Mouse (Mus musculus): ENCODE data around the gene Orai2. TPM values are rescaled to one million over a fixed set of nuclear protein-coding genes. Genes with fewer than 3 reads are reported as not detected.
"Not testable (repeated sequence)": the region's sequence is repeated elsewhere in the genome, so short reads cannot be mapped to it uniquely, and the experiment has no call there.

Orai2 gene
- polyA plus RNA-seq (2012; rRNA removed): 58.3 and 62.3 TPM in 2 replicates

DNA sequence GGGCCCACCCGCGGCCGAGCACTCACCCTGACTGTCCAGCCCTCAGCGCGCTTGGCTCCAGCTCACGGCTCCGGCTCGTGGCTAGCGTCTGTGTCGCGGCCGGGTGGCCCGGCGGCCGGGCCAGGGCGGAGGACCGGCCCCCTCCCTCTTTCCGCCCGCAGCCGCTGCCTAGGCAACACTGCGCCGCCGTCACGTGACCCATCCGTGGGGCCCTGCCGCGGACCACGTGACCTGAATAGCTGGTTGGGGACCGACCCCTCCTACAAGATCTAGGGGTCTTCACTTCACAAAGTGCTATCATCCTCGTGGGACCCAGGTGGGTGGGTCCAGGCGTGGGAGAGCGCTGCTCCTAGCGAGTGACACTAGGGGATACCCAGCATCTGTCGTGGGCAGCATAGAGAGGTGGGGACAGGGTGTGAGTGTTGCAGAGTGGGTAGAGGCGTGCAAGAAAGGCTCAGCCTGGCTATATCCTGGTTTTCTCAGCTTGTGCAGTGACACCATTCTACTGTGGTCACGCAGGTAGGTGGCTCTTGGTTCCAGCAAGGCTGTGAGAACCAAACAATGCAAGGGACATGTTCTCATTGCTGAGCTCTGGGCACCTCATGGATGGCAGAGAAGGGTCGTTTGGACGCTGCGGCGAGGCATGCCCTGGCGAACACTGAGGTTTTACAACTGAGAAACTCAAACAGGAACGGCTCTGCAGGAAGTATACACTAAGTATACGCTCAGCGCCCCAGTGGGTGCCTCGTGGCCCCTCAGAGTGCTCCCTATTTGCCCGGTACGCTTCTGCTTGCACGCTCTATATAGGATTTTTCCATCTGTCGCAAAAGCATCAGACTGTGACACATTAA, at the start of gene Orai2:
TSS of gene Orai2 (minus strand) at position 202 of the 851 bp plus-strand sequence.
- peak; percentile 66 to 85 for DNase-seq (ENCODE audit: extremely low spot score in 1 of 2, low spot score in 1 of 2)

DNA sequence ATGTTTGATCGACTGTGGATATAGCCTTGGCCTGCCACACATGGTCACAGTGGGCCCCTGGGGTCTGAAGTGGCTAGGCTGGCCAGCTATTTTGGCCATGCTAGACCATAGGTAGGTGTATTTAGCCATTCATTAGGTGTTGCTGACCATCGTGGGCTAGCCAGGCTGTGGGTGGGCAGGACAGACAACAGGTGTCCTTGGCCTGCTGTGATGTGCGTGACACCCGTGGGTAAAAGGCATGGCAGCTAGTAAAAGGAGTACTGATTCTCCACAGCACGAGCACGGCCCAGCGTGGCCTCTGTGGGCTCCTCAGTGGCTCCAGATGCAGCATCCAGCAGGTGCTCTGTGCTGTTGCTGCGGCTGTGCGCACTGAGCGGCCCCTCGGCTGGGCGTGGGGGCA, 48.1 kb upstream of the Orai2 start:
- DNase-seq (ENCODE audit: extremely low spot score in 1 of 2, low spot score in 1 of 2): no peak

DNA sequence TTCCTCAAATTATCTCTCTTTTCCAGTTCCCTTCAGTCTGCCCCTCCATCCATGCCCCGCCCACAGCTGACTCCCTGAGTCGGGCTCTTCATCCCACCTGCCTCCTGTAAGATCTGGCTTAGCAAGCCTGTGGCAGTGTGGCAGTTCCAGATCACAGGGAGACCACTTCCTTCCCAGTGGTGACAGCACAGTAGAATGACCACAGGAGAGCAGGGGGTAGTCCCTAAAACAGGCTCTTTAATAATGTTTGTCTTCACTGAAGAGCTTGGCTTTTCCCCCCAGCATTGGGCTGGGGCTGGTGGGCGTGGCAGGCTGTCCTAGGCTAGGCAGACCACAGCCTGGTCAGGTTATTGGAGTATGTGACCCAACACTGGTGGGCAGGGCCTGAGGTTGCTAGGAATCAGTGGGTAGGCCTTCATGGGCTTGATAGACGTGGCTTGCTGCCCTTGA, 47.4 kb upstream of the Orai2 start:
- no peak for DNase-seq (ENCODE audit: extremely low spot score in 1 of 2, low spot score in 1 of 2)

DNA sequence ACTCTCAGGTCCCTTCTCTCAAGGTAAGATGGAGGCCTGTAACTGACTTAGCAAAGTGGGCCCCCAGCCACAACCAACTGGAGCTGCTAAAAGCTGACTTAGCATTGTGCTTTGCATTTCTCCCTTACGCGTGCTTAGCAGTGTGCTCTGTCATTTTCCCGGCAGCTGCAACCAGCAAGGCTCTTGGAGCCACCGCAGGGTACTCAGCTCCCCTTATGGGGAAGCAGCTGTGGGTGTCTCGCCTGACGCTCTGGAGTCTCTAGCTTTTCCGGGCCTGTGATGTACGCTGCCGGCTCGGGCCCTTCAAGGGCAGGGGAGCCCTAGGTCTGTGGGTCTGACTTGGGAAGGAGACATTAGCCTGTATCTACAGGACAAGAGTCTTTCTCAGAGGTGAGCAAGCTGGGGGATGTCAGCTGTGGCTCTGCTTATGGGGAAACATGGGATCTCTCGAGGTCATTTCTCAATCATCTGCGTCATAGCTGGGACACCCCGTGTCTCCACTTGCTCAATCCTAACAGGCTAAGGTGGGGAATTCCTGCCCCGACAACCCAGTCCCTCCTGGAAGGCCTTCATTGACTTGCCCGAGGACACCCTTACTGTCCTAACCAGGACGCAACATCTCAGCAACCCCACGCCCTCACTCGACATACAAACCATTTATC, 46.6 kb upstream of the Orai2 start:
- no peak for DNase-seq (ENCODE audit: extremely low spot score in 1 of 2, low spot score in 1 of 2)

DNA sequence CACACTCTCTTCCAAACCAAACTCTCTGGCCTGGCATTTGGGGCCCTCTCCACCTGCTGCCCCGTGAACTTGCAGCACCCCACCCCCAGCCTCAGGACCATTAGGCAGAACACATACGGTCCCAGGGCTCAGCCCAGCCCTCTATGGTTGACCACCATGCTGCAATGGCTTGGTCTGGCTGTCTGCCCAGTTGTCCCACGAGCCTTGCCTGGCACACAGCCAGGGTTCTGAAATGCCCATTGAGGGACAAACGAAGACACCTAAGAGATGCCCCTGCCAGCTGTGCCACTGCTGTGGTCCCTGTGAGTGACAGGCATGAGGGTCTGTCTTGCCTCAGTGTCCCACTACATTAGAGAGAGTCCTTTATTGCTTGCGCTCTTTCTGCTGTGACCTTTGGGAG, 45.4 kb upstream of the Orai2 start:
- DNase-seq (ENCODE audit: extremely low spot score in 1 of 2, low spot score in 1 of 2): no peak

DNA sequence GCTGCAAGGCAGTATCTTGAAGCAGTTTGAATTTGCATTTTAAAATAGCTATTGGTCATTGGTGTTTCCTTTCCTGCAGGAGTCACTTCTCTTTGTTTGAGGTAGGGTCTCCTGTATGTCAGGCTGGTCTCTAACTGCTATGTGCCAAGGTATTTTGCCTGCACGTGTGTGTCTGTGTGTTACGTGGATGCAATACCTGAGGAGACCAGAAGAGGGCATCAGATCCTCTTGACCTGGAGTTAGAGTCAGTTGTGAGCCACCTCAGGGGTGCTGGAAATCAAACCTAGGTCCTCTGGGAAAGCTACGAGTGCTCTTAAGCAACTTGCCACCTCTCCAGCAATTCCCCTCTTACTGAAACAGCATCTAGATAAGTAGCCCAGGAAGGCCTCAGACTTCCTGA, 44.7 kb upstream of the Orai2 start:
- DNase-seq (ENCODE audit: extremely low spot score in 1 of 2, low spot score in 1 of 2): no peak

DNA sequence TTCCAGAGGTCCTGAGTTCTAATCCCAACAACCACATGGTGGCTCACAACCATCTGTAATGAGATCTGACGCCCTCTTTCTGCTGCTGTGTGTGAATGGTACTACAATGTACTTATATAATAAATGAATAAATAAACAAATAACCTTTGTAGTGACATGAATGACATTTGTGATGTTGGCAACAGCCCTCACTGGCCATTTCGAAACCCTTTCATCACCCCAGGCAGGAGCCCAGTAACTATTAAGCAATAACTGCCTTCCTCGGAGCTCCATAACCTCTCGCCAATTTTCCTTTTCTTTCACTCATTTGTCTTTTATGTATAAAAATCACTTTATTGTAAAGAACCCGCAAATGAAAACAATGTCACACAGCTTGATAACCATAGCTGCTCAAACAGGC, 43.2 kb upstream of the Orai2 start:
- no peak for DNase-seq (ENCODE audit: extremely low spot score in 1 of 2, low spot score in 1 of 2)

DNA sequence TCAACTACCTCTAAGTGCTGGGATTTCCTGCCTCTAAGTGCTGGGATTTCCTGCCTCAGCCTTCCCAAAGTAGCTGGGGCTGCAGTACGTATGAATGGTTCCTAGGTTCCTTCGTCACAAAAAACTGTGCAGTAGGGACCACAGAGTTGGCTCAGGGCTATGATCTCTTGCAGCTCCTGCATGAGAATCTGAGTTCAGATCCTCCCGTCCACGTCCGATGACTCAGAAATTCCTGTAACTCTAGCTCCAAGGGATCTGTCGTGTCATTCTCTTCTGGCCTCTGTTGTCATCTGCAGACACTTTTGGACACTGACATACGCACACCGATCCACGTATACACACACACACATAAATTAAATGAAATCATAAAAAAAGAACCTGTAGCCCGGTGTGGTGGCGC, 42.2 kb upstream of the Orai2 start:
- no peak for DNase-seq (ENCODE audit: extremely low spot score in 1 of 2, low spot score in 1 of 2)

DNA sequence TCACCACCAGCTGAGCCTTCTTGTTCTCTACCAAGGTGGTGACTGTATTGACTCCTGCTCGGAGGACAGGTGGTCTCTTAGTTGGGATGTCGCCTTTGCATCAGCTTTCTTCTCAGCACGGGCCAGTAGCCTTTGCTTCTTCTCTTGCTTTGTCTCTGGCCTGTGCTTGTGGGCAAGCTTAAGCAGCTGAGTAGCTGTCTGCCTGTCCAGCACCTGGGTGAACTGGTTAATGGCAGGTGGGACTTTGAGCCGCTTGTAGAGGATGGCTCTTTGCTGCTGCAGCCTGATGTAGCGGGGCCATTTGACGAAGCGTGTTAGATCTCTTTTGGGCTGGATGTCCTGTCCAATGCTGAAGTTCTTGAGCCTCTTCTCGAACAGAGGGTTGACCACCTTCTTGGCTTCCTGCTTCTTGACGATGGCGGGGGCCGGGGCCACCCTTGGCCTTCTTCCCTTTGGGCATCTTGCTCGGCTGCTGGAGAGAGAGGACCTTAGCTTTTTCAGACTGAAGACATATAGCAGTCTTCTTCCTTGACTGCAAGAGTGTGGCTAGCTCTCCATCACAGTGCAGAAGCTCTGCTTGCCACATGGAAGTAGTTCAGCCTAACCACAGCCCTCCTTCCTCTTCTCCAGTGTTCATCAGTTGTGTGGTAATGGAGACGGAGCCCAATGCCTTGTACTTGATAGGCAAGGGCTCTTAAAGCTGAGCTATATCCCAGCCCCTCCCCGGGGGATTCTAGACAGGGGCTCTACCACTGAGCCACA, 41.0 kb upstream of the Orai2 start:
- DNase-seq (ENCODE audit: extremely low spot score in 1 of 2, low spot score in 1 of 2): not testable (repeated sequence)

DNA sequence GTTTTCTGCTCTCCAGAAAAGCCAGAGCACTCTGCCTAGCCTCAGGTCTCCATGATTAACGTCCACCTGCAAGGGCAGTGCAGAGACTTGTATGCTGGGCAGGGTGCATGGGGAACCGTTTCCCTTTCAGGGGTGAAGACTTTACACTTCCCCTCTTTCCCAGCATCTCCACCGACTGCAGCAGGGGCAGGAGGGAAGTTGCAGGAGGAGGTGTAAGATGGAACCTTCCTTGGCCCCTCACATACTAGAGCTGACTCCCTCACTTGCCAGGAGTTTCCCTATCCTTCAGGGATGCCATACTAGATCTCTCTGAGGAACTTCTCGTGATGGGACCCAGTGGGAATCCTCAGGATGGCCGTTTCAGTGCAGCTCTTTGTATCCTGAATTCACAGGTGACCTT, 40.0 kb upstream of the Orai2 start:
- no peak for DNase-seq (ENCODE audit: extremely low spot score in 1 of 2, low spot score in 1 of 2)

DNA sequence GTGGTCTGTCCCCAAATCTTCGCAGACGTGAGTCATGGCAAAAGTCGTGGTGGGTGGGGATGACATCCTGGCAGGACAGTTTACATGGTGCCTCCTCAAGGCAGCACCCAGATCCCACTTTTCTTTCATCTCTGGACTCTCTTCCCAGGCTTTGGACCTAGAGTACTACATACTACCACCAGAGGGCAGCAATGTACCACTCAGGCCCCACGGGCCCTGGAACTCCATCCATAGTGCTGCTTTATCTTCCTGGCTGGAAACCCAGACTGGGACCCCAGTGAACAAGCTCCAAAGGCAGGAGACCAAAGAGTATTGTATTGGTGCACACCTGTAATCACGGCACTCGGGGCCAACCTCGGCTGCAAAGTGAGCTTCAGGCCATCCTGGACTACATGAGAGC, 31.3 kb upstream of the Orai2 start:
- DNase-seq (ENCODE audit: extremely low spot score in 1 of 2, low spot score in 1 of 2): peak; percentile 35 to 88

DNA sequence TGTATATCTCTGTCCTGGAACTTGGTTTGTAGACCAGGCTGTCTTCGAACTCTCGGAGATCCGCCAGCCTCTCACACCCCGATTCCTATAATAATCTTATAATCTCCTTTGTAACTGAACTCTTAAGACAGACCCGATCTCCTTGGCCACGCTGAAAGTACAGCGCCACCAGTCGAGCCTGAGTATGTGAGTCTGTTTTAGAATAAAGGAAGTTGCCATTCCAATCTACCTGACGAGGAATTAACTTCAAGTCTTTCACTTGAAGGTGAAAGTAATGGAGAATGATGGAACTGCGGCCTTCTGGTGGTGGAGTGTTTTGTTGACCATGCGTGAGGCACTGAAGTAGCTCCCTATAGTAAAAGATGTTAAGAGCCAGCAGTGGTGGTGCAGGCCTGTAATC, 29.0 kb upstream of the Orai2 start:
- DNase-seq (ENCODE audit: extremely low spot score in 1 of 2, low spot score in 1 of 2): no peak

DNA sequence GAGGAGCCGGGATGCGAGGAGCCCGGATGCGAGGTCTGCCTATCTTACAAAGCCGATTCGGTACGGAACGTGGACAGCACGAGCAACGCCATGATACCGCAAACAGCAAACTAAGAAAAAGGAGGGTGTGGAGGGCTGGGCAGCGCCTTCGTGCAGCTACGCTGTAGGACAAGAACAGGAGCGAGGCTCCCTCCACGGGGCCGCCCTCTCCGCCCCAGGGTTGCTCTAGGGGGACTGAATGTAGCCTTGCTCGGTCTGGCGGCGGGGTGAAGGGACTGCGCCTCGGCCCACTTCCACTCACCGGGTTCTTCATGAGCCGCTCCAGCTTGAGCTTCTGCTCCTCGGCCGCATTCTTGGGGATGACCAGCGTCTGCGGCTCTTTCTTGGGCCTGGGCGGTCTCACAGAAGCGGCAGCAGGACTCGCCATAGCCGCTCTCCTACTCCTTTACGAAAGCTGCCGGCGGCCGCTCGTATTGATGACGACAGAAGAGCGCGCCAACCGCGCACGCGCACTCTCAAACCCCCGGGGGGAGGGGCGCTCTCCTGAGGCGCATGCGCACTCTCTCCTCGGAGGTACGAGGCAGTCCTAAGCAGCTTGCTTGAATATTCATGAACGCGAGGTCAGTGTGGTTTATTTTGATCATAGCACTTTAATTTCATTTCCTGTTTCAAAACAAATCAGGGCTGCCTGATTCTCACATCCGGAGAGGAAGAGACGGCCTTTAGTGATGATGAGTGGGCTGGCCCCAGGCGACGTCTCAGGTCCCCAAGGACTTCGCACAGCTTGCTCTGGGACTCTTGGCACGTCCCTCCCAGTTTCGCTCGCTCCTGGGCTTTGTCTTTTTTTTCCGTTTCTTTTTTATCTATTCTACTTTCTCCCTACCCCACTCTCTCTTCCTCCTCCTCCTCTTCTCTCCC, 28.2 kb upstream of the Orai2 start, which contains the start of gene Prkrip1:
TSS of gene Prkrip1 (minus strand) at position 490 of the 918 bp plus-strand sequence.
- peak; percentile 83 to 96 for DNase-seq (ENCODE audit: extremely low spot score in 1 of 2, low spot score in 1 of 2)

DNA sequence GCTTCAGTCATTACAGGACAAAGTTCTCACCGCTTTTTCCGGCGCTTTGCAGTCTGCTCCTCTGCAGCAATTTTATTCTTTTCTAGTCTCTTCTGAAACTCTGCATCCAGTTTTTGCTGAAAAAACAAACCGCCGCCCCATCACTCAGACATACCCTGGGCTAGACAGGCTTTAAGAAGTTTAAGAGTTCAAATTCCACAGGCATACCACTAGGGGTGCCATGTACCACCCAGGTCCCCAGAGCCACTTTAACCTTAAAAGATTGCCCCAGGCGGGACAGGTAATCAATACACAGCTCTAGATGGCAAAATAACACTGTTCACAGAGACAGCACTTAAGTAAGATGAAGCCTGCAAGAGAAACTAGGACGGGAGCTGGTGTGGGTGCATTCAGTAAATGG, 21.4 kb upstream of the Orai2 start:
- DNase-seq (ENCODE audit: extremely low spot score in 1 of 2, low spot score in 1 of 2): no peak

DNA sequence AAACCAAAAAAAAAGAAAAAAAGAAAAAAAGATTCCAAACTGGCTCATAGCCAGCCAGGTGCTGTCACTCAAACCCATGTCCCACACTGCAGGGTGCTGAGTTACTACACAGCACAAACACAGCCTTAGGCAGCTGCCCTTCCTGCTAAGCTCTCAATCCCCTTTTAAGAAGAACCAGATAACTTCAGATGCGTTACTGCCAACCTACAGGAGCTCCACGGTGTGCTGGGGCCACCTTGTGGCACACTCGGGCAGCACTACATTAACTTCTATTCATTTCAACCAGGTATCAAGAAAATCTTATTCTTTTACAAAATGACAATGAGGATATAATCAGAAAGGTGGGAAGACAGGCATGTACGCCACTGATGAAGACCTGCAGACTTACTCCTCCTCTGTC, 16.2 kb upstream of the Orai2 start:
- DNase-seq (ENCODE audit: extremely low spot score in 1 of 2, low spot score in 1 of 2): peak in 1 of 2 experiments; percentile 70

DNA sequence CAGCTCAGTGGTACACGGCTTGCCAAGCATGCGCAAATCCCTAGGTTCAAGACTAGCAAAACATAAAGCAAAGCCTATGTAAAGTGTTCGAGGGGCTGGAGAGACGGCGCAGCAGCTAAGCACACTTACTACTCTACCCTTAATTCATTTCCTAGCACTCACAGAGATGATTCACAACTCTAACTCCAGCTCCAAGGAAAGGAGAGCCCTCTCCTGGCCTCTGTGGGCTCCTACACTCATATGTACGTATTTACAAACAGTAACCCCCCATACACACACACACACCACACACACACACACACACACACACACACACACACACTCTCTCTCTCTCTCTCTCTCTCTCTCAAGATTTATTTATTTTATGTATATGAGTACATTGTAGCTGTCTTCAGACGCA, 13.3 kb upstream of the Orai2 start:
- DNase-seq (ENCODE audit: extremely low spot score in 1 of 2, low spot score in 1 of 2): no peak

DNA sequence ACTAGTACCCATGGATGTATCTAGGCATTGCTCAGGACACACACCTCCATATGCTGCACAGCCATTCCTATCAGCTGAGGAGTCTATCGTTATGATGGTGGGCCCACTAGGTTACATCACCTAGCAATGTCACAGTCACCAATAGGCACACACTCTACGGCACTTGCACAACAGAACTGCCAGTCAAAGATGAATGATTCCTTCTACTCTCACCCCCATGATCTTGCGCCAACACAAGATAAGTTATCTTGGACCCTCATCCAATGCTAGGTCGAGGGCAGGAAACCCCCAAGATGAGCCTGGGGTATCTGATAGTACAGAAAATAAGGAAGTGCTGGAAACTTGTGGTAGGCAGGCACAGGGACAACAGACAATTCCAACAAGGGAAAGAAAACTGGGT, 12.3 kb upstream of the Orai2 start:
- no peak for DNase-seq (ENCODE audit: extremely low spot score in 1 of 2, low spot score in 1 of 2)

DNA sequence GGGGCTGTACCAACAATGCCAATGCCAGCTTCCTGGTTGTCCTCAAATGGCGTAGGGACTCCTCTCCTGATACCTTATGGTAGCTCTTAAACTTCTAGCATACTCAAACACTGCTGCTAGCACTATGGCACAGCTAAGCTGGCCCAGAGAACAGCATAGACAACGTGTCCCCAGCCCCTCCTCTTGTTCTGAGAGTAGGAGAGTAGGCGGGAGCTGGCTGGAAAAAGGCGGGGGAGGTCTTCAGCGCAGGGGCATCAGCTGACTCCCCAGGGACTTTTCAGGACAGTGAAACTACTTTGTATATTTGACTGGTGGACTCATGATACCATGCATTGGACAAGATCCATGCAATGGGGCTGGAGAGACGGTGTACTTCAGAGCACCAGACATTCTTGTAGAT, 11.5 kb upstream of the Orai2 start:
- peak in 1 of 2 experiments; percentile 70 for DNase-seq (ENCODE audit: extremely low spot score in 1 of 2, low spot score in 1 of 2)

DNA sequence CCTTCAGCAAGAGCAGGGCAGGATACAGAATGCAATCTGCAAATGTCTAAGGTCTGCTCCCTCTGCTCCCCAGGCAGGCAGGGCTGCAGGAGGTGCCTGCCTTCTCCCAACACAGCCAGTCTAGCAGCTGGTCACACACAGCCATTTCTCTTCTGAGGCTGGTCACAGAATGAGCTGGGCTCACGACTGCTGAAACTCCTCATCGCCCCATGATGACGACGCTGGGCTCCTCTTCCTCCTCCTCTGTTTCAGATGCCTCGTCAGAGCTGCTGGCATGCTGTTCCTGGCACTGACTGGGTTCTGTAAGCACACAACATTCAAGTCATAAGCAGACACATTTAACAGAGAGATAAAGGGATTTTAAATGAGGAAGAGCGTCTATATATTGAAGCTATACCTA, 10.7 kb upstream of the Orai2 start:
- no peak for DNase-seq (ENCODE audit: extremely low spot score in 1 of 2, low spot score in 1 of 2)

DNA sequence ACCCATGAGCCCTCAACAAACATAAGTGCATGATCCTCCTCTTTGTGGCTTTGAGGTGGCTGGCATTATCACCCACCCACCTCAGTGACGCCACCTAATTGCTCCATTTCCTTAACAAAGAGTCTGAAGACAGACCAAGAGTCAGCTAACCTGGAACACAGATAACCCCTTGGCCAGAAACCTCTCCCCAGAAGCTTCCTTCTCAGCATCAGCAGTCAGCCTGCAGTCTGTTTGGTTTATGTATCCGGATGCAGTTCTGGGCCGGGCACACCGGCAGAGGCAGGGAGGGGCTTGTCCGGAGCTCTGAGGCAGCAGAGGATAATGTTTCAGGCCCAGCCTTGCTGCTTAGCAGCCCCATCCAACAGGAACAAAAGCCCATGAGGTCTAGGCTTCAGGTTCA, 9.1 kb upstream of the Orai2 start:
- DNase-seq (ENCODE audit: extremely low spot score in 1 of 2, low spot score in 1 of 2): no peak
